Mouse (Mus musculus) heart, postnatal 25 days (tissue): ENCODE results near the gene Apeh. TPM values are rescaled to one million over a fixed set of nuclear protein-coding genes. Genes with fewer than 3 reads are reported as not detected.
A peak's percentile ranks its signal among the peaks of the same experiment; 100 is the strongest.

Source experiments
- DNase-seq: peaks from one replicate; pipeline ENCODE4 v3.0.0; 2022; ENCODE audit warnings: low spot score
- intact Hi-C: fragments of 180-260 bp; cut with DNase I; formaldehyde crosslinking; loops from one replicate; pipeline ENCODE4 v1.15.1; 2025
- microRNA-seq: library from miRNA; unstranded; fragments of <30 nt; microRNA quantifications from one replicate; pipeline ENCODE4 v1.2.0, GENCODE M21; 2022
- total RNA-seq, 2 experiments: library from RNA; stranded (reverse); gene quantifications; 2 replicates each; pipeline ENCODE4 v1.2.3; 2021

The Apeh gene
- total RNA-seq, 2 experiments from 2014 or later: 43.1 to 45.4 TPM

GRCm38 (mm10) chr9:108054331-108055040 lies 39.9 kb downstream of the Apeh start:
- DNase-seq: no peak
- intact Hi-C loops: loop anchor here (5.0 kb wide), 2 partner anchors 52 to 152 kb away; partner anchors contain the start of gene Ip6k1

- DNase-seq: no peak
- intact Hi-C loops: loop anchor here (5.0 kb wide), 2 partner anchors 51 to 151 kb away; partner anchors contain the start of gene Ip6k1
Measured at GRCm38 (mm10) chr9:108053665-108054225, 40.7 kb downstream of the Apeh start.

GRCm38 (mm10) chr9:108052885-108053664 lies 41.3 kb downstream of the Apeh start, which contains the start of gene Amigo3:
Amigo3 (plus strand) TSS chr9:108053159.
- intact Hi-C loops: loop anchor here (1.0 to 5.0 kb wide), 3 partner anchors 51 to 151 kb away; partner anchors contain the start of gene Ip6k1
- DNase-seq: peak; percentile 92

GRCm38 (mm10) chr9:108052411-108052810 lies 42.0 kb downstream of the Apeh start:
- DNase-seq: no peak
- intact Hi-C loops: loop anchor here (1.0 to 5.0 kb wide), 3 partner anchors 50 to 150 kb away; partner anchors contain the start of gene Ip6k1

- intact Hi-C loops: loop anchor here (1.0 to 5.0 kb wide), 3 partner anchors 50 to 150 kb away; partner anchors contain the start of gene Ip6k1
- DNase-seq: no peak
Measured at GRCm38 (mm10) chr9:108051931-108052220, 42.5 kb downstream of the Apeh start.

GRCm38 (mm10) chr9:108051184-108051930 lies 43.0 kb downstream of the Apeh start:
- intact Hi-C loops: loop anchor here (5.0 kb wide), 2 partner anchors 49 to 149 kb away; partner anchors contain the start of gene Ip6k1
- DNase-seq: no peak

GRCm38 (mm10) chr9:108049561-108050251 lies 44.7 kb downstream of the Apeh start:
- no peak for DNase-seq
- intact Hi-C loops: loop anchor here (5.0 kb wide), 2 partner anchors 47 to 147 kb away; partner anchors contain the start of gene Ip6k1

GRCm38 (mm10) chr9:108049016-108049455 lies 45.4 kb downstream of the Apeh start, which contains the start of gene Gmppb:
Gmppb (plus strand) TSS chr9:108049242.
- intact Hi-C loops: no loop called here

GRCm38 (mm10) chr9:108048566-108048955 lies 45.8 kb downstream of the Apeh start:
- intact Hi-C loops: no loop called here
- no peak for DNase-seq

More at GRCm38 (mm10) chr9:108049016-108049455, 45.4 kb downstream of the Apeh start, which contains the start of gene Gmppb:
- DNase-seq: peak; percentile 96

- intact Hi-C loops: no loop called here
- DNase-seq: no peak
Measured at GRCm38 (mm10) chr9:108047601-108048565, 46.5 kb downstream of the Apeh start.

GRCm38 (mm10) chr9:108046582-108046981 lies 47.8 kb downstream of the Apeh start:
- no peak for DNase-seq
- intact Hi-C loops: no loop called here

GRCm38 (mm10) chr9:108044751-108045492 lies 49.5 kb downstream of the Apeh start:
- intact Hi-C loops: no loop called here
- DNase-seq: no peak

Small RNAs within 50 kb of the gene (microRNA-seq; reads per million reads assigned to microRNA genes)
- gene Gm47303 (not detected), gene Mir7088 (not detected)

Other genes starting within 250 kb of the Apeh start
- gene Rbm6, start 221.4 kb downstream of the Apeh start, total RNA-seq: 10 to 100 TPM; 29.9 to 30.3 TPM
- gene Mon1a, start 206.5 kb downstream of the Apeh start, total RNA-seq: 10 to 100 TPM; 10.8 to 11.2 TPM
- 1 to 10 TPM; 2.4 to 3.4 TPM for gene Mst1r, start 187.7 kb downstream of the Apeh start, total RNA-seq
- gene Actl11, start 166.1 kb downstream of the Apeh start, total RNA-seq: not detected
- gene Camkv, start 158.9 kb downstream of the Apeh start, total RNA-seq: not detected
- gene Traip, start 144.5 kb downstream of the Apeh start, total RNA-seq: under 1 TPM; 0.59 to 0.73 TPM
- gene Uba7, start 119.1 kb downstream of the Apeh start, total RNA-seq: 10 to 100 TPM; 12.0 to 14.9 TPM
- under 1 TPM in 1 of 2 experiments, not detected in 1; 0.60 TPM for gene Gm20661, start 111.5 kb downstream of the Apeh start, total RNA-seq
- gene Inka1, start 108.7 kb downstream of the Apeh start, total RNA-seq: 10 to 100 TPM in 1 of 2 experiments, 1 to 10 TPM in 1; 9.9 to 11.1 TPM
- gene Cdhr4, start 102.1 kb downstream of the Apeh start, total RNA-seq: 1 to 10 TPM in 1 of 2 experiments, under 1 TPM in 1; 0.87 to 1.0 TPM
- 1 to 10 TPM; 1.1 to 1.4 TPM for gene Gm20662, start 98.3 kb downstream of the Apeh start, total RNA-seq
- gene Ip6k1, start 92.1 kb downstream of the Apeh start, total RNA-seq: 10 to 100 TPM; 44.8 TPM
- 10 to 100 TPM in 1 of 2 experiments, 1 to 10 TPM in 1; 9.4 to 10.7 TPM for gene Gmppb, start 45.4 kb downstream of the Apeh start, total RNA-seq
- gene Amigo3, start 41.4 kb downstream of the Apeh start, total RNA-seq: 1 to 10 TPM; 1.8 TPM
- not detected for gene Mst1, start 14.2 kb downstream of the Apeh start, total RNA-seq
- 100 to 1,000 TPM in 1 of 2 experiments, 10 to 100 TPM in 1; 90.1 to 112 TPM for gene Rnf123, start 11.3 kb downstream of the Apeh start, total RNA-seq
- gene Bsn, start 95.8 kb upstream of the Apeh start, total RNA-seq: under 1 TPM; 0.03 TPM
- gene Dag1, start 169.4 kb upstream of the Apeh start, total RNA-seq: 100 to 1,000 TPM; 328 to 348 TPM
- 10 to 100 TPM; 20.3 to 24.2 TPM for gene Nicn1, start 195.8 kb upstream of the Apeh start, total RNA-seq
- gene Amt, start 202.2 kb upstream of the Apeh start, total RNA-seq: 1 to 10 TPM; 4.9 to 6.6 TPM
- gene Rhoa, start 211.5 kb upstream of the Apeh start, total RNA-seq: 100 to 1,000 TPM; 225 to 248 TPM
- gene Tcta, start 211.6 kb upstream of the Apeh start, total RNA-seq: 10 to 100 TPM; 39.2 to 47.2 TPM
- gene Gpx1, start 244.3 kb upstream of the Apeh start, total RNA-seq: 100 to 1,000 TPM; 108 to 130 TPM